Mouse (Mus musculus) kidney, adult 10 weeks (tissue): ENCODE measurements around the gene Mboat1. TPM values are rescaled to one million over a fixed set of nuclear protein-coding genes. Genes with fewer than 3 reads are reported as not detected.

Source experiments
- polyA plus RNA-seq: library from polyadenylated mRNA; stranded (reverse); fragments of 350-450 nt; fragmentation: Illumina TruSeq; extraction: RNeasy Lipid Tissue Mini Kit (QIAGEN cat#74804); gene quantifications from one replicate; pipeline ENCODE4 v1.2.3, GENCODE M21; 2014; ENCODE audit warnings: low read depth, low replicate concordance

Gene Mboat1
- 8.4 TPM for polyA plus RNA-seq

GRCm38 (mm10) chr13:30136243-30136922 lies at the start of gene Mboat1:
Gene Mboat1 (plus strand): TSS chr13:30136489.

Other genes with a start within 250 kb of the Mboat1 start
- gene E2f3, start 150.4 kb upstream of the Mboat1 start, polyA plus RNA-seq: 4.3 TPM
- 89.6 TPM for gene Agtr1a, start 200.0 kb downstream of the Mboat1 start, polyA plus RNA-seq